Mouse (Mus musculus): ENCODE measurements around the gene Ctu2. TPM values are rescaled to one million over a fixed set of nuclear protein-coding genes. Genes with fewer than 3 reads are reported as not detected.

The Ctu2 gene
- 10 to 100 TPM in 1 of 2 experiments, 1 to 10 TPM in 1; 9.6 to 14.1 TPM for total RNA-seq (2021)

DNA sequence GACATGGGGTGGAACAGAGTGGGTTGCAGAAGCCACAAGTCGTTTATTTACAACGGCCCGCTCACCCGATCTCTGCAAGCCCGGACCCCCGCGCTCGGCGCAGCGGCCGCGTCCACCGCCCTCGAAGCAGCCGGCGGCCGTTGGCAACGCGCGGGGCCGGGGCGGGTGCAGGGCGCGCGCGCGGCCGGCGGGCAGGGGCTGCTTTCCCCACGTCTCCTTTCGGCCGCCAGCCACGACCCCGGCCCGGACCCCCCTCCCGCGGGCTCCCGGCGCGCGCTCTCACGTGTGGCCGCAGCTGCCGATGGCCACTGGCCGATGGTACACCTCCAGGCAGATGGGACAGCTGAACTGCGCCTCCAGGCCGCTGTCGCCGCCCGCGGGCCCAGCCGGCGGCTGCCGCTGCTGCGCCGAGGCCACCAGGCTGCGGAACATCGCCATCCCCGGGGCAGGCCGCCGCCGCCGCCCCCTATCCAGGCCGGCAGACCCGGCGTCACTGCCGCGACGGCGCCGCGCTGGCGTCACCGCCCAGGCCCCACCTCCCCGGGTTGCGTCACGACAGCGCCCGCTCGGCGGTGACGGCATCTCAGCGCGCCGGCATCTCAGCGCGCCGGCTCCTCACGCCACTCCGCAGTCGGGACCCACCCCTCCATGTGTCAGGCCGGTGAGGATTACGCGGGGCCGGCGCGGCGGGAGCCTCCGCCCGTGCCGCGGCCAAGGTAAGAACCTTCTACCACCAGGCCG, at the start of gene Ctu2, which contains the start of gene Rnf166:
Gene Ctu2, plus strand, starts transcription at position 564 of the 741 bp plus-strand sequence.
Gene Rnf166, minus strand, starts transcription at position 485 of the 741 bp plus-strand sequence.
- intact Hi-C loops (cut with DNase I) = loop anchor here (2.0 to 10.0 kb wide), 3 partner anchors 31 to 739 kb away; partner anchors contain the start of genes Chmp1a, Spata33 and Zc3h18
- peak; percentile 95 for DNase-seq

- intact Hi-C loops (cut with DNase I) = no loop called here
- no peak for DNase-seq
Observed at GRCm38 (mm10) chr8:122426145-122426544, 49.8 kb upstream of the Ctu2 start.

- intact Hi-C loops (cut with DNase I) = no loop called here
- DNase-seq = no peak
Observed at GRCm38 (mm10) chr8:122427607-122428006, 48.3 kb upstream of the Ctu2 start.

- DNase-seq = no peak
- intact Hi-C loops (cut with DNase I) = no loop called here
Observed at GRCm38 (mm10) chr8:122428163-122428562, 47.8 kb upstream of the Ctu2 start.

DNA sequence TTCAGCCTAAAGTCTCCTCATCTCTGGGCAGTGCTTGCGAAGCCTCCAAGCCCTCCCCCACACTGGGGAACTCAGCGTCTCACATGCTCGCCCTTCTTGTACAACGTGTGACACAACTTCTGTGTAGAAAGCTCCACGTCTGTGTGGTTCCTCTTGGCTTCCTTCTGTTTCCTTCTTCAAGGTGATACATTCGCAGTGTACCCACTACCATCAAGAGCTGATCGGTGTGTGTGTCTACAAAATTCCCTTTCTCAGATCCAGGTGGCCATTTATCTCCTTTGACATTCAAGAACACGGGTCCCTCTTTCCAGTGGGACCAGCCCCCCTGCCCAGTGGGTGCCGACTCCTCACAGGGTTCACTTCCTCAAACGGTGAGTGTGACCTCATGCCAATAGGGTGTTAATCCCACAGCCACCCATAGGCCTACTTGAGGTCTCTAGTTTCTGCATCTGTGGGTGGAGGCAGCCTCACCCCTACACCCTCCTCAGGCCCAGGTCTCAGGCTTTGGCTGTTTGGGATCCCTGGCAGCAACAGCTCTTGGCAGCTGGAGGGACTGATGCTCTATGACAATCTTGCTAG, 45.8 kb upstream of the Ctu2 start:
- DNase-seq = no peak
- intact Hi-C loops (cut with DNase I) = no loop called here

GRCm38 (mm10) chr8:122430646-122431045, 45.3 kb upstream of the Ctu2 start:
- intact Hi-C loops (cut with DNase I) = no loop called here
- no peak for DNase-seq

DNA sequence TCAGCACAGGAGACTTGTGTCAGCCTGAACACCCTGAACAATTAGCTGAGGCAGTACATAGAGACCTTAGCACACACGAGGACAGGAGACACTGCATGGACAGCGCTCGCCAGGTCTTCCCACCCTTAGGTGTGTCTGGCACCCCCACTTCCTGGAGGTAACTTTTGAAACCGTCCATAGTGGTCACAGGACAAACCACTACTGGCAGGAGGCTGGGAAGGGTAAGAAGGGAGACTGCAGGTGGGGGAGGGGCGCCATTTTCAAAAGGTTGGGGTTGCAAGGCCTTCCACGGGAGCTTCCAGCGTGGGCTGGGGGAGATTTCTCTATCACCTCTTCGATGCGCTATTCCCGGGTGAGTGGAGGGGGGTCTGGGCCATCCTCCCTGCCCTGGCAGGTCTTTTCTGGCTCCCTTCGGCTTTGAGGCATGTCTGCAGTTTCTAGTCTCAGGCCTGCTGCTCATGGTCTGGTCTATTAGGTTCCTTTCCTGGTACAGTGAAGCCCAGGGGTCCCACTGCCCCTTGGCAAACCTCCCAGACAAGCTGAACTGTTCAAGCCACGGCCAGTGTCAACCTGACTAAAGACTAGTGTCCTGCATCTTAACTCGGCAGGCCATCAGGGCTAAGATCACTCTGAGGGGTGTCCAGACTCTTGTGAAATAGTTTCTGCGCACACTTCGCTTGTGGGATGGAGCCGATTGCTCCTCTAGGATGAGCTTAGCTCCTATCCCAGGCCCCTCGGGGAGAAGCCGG, 44.1 kb upstream of the Ctu2 start:
- peak in 1 of 2 experiments; percentile 41 for DNase-seq
- intact Hi-C loops (cut with DNase I) = no loop called here

- intact Hi-C loops (cut with DNase I) = no loop called here
- peak; percentile 78 to 79 for DNase-seq
Observed at GRCm38 (mm10) chr8:122432443-122433268, 43.3 kb upstream of the Ctu2 start, which contains the start of gene Cyba. Gene Cyba (minus strand): TSS chr8:122432930.

DNA sequence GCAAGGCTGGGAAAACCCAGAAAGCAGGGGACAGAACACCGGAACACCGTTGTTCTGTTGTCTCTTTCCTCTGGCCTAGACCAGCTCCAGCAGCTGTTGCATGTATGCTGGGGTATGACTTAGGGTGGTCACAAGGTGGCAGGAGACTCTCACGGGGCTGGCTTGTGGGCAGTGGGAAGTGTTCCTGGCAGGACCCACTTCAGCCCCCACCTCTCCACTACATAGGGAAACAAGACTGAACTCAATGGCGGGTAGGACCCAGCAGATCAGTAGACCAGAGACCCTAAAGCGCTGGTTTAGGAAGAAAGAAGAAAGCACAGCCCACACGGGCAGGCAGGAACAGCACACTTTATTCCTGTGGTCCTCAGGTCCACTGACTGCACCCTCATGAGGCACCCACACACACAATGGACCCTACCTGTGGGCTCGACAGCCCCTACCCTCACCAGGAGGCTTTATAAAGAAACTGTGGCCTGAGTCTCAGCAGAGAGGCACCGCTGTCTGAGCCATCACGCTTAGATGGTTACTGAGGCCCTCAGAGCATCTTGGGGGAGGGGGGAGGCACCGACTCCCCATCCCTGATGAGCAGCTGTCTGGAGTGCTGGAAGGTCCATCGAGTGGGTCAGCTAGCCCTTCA, 42.6 kb upstream of the Ctu2 start:
- intact Hi-C loops (cut with DNase I) = no loop called here
- DNase-seq = no peak

DNA sequence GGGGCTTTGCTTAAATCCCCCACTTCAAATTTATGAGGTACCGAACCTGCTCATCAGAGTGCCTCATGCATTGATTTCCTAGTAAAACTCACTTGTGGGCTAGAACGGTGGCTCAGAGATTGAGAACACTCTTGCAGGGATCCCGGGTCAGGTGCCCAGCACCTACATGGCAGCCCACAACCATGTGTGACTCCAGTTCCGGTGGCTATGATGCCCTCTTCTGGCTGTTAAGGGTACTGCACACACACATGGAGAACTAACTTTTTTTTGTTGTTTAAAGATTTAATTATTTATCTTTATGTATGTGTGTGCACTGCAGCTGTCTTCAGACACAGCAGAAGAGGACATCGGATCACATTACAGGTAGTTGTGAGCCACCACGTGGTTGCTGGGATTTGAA, 40.6 kb upstream of the Ctu2 start:
- intact Hi-C loops (cut with DNase I) = no loop called here
- no peak for DNase-seq

- no peak for DNase-seq
- intact Hi-C loops (cut with DNase I) = no loop called here
Observed at GRCm38 (mm10) chr8:122436146-122436545, 39.8 kb upstream of the Ctu2 start.

DNA sequence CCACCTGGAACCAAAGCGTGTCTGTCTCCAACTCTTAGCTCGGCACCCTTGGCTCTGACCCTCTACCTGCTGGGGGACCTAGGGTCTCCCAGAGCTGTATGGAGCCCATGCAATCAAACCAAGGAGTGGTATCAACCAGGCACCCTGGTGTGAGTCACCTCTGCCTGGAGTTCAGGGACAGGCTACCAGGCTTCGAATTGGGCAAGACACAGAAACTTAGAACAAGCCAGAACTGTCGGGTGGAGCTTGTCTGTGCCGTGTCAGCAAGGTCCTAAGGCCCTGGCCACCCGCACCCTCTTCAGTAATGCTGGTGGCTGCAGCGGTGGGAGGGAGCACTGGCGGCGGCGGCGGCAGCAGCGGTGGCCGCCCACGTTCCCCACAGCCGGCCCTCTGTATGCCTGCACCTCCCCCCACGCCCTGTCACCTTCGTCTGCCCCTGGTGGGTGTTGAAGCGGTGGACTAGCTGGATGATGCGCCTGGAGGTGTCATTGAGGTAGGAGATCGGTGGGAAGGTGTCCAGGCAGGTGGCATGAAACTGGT, 39.3 kb upstream of the Ctu2 start:
- intact Hi-C loops (cut with DNase I) = no loop called here
- no peak for DNase-seq

GRCm38 (mm10) chr8:122437708-122438331, 38.1 kb upstream of the Ctu2 start:
- DNase-seq = no peak

GRCm38 (mm10) chr8:122439336-122439735, 36.6 kb upstream of the Ctu2 start:
- intact Hi-C loops (cut with DNase I) = no loop called here
- no peak for DNase-seq

More at GRCm38 (mm10) chr8:122437708-122438331, 38.1 kb upstream of the Ctu2 start:
- intact Hi-C loops (cut with DNase I) = no loop called here

DNA sequence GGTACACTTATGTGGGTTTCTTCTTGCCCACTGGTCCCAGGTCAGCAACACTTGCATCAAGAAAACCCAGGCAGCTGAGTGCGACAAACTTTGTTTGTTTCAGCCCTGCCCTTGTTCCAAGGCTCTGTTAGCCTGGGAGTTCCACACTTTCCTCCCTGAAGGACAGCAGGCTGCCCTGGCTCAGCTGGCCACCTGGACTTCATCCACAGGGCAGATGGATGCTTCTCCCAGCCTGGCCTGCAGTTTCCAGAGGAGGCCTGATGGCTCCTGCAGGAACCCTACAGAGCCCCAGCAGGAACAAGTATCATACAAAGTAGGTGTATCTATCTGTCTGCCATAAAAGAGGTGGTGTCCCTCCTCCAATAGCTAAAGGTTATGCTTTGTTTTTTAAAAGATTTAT, 34.6 kb upstream of the Ctu2 start:
- DNase-seq = no peak
- intact Hi-C loops (cut with DNase I) = loop anchor here (10.0 kb wide), 1 partner anchor 167 kb away; no protein-coding TSS in a partner anchor

GRCm38 (mm10) chr8:122442356-122442755, 33.6 kb upstream of the Ctu2 start:
- DNase-seq = no peak
- intact Hi-C loops (cut with DNase I) = loop anchor here (10.0 kb wide), 1 partner anchor 168 kb away; no protein-coding TSS in a partner anchor

- intact Hi-C loops (cut with DNase I) = loop anchor here (10.0 kb wide), 1 partner anchor 168 kb away; no protein-coding TSS in a partner anchor
- DNase-seq = no peak
Observed at GRCm38 (mm10) chr8:122442781-122443180, 33.2 kb upstream of the Ctu2 start.

- intact Hi-C loops (cut with DNase I) = loop anchor here (2.0 to 10.0 kb wide), 2 partner anchors 33 to 169 kb away; partner anchors contain the start of genes Ctu2 and Rnf166
Observed at GRCm38 (mm10) chr8:122443262-122444006, 32.5 kb upstream of the Ctu2 start, which contains the start of gene Mvd. Gene Mvd (minus strand): TSS chr8:122443422.

More at GRCm38 (mm10) chr8:122443262-122444006, 32.5 kb upstream of the Ctu2 start, which contains the start of gene Mvd:
- peak; percentile 99 to 100 for DNase-seq

All from heart, postnatal 10 days (tissue).